Mouse (Mus musculus): Measurements from ENCODE around the gene Phlpp1. TPM values are rescaled to one million over a fixed set of nuclear protein-coding genes. Genes with fewer than 3 reads are reported as not detected.
"Not testable (repeated sequence)": the region's sequence is repeated elsewhere in the genome, so short reads cannot be mapped to it uniquely, and the experiment has no call there.

The Phlpp1 gene
- polyA plus RNA-seq, 1 experiment: 7.6 TPM

DNA sequence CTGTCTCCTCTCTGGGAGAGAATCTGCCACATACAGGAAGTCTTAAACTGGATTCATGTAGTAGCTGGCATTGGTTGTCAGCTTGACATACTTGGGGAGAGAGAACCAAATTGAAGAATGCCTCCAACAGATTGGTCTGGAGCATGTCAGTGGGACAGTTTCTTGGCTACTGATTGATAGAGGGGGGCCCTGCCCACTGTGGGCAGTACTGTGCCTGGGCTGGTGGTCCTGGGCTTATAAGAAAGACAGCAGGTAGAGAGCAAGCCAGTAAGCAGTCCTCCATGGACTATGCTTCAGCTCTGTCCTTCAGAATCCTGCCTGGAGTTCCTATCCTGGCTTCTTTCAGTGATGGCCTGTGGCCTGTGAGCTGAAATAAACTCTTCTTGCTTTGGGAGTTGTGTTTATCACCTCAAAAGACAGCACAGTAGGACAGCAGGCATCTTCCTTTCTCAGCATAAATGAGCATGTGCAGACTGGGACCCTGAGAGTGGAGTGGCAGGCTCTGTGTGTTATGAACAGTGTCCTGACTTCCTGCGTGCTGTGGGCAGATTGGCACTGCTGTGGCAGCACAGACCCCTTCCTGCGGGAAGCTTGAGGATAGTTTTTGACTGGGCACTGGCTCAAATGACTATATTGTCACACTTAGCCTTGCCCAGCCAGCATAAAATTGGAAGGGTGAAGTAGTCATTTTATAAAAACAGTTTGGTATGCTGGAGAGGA is 108.0 kb downstream of the Phlpp1 start:
- Histone ChIP-seq H3K4me3 (ENCODE audit: insufficient read depth, low read length) (no peak overlapping the region), H3K27ac (ENCODE audit: insufficient read depth, low read depth, low read length) (no peak overlapping the region), H3K4me1 (ENCODE audit: control insufficient read depth, insufficient read depth, low read length) (peaks cover 9% of the 10 kb centered on the region)
- TF ChIP-seq POLR2A (IDR thresholded peaks at IDR 0.05; ENCODE audit: borderline replicate concordance, low read depth, low read length) (no peak), CTCF (IDR thresholded peaks at IDR 0.05; ENCODE audit: low read depth, low read length) (no peak)

GRCm38 (mm10) chr1:106280171-106280913 is 108.8 kb downstream of the Phlpp1 start:
- Histone ChIP-seq H3K4me1 (ENCODE audit: control insufficient read depth, insufficient read depth, low read length) (peaks cover 9% of the 10 kb centered on the region), H3K27ac (ENCODE audit: insufficient read depth, low read depth, low read length) (no peak overlapping the region)
- TF ChIP-seq CTCF (IDR thresholded peaks at IDR 0.05; ENCODE audit: low read depth, low read length) (no peak), POLR2A (IDR thresholded peaks at IDR 0.05; ENCODE audit: borderline replicate concordance, low read depth, low read length) (no peak)

GRCm38 (mm10) chr1:106286815-106287214 is 115.3 kb downstream of the Phlpp1 start:
- no peak overlapping the region for H3K27ac ChIP-seq (ENCODE audit: insufficient read depth, low read depth, low read length)
- H3K4me1 ChIP-seq (ENCODE audit: control insufficient read depth, insufficient read depth, low read length): no peaks in the 10 kb centered on the region
- TF ChIP-seq POLR2A (IDR thresholded peaks at IDR 0.05; ENCODE audit: borderline replicate concordance, low read depth, low read length) (no peak), CTCF (IDR thresholded peaks at IDR 0.05; ENCODE audit: low read depth, low read length) (no peak)

More at GRCm38 (mm10) chr1:106280171-106280913, 108.8 kb downstream of the Phlpp1 start:
- no peak overlapping the region for H3K4me3 ChIP-seq (ENCODE audit: insufficient read depth, low read length)

GRCm38 (mm10) chr1:106289065-106289464 is 117.5 kb downstream of the Phlpp1 start:
- H3K4me1 ChIP-seq (ENCODE audit: control insufficient read depth, insufficient read depth, low read length): no peaks in the 10 kb centered on the region
- TF ChIP-seq POLR2A (IDR thresholded peaks at IDR 0.05; ENCODE audit: borderline replicate concordance, low read depth, low read length): no peak
- TF ChIP-seq CTCF (IDR thresholded peaks at IDR 0.05; ENCODE audit: low read depth, low read length): no peak
- H3K27ac ChIP-seq (ENCODE audit: insufficient read depth, low read depth, low read length): no peak overlapping the region
- no peak overlapping the region for H3K4me3 ChIP-seq (ENCODE audit: insufficient read depth, low read length)

More at GRCm38 (mm10) chr1:106286815-106287214, 115.3 kb downstream of the Phlpp1 start:
- no peak overlapping the region for H3K4me3 ChIP-seq (ENCODE audit: insufficient read depth, low read length)

DNA sequence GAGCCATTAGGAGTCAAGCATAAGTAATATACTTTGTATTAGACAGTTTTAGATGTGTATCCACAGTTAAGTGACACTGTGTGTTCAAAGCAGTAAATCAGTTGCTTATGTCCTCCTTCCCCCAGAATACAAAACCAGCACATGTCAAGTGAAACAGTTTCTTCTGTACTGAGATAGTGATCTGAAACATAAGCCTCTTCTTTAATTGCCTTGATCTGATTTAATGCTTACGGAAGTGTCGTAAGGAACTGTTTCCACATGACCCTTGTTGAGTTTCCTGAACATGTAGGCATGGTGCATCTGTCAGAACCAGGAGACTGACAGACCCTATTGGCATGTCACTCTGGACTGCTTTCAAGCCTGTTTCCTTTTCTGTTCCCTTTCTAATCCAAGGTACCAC is 118.0 kb downstream of the Phlpp1 start:
- Histone ChIP-seq H3K4me3 (ENCODE audit: insufficient read depth, low read length) (no peak overlapping the region), H3K27ac (ENCODE audit: insufficient read depth, low read depth, low read length) (no peak overlapping the region), H3K4me1 (ENCODE audit: control insufficient read depth, insufficient read depth, low read length) (no peaks in the 10 kb centered on the region)
- TF ChIP-seq CTCF (IDR thresholded peaks at IDR 0.05; ENCODE audit: low read depth, low read length): no peak
- TF ChIP-seq POLR2A (IDR thresholded peaks at IDR 0.05; ENCODE audit: borderline replicate concordance, low read depth, low read length): no peak

DNA sequence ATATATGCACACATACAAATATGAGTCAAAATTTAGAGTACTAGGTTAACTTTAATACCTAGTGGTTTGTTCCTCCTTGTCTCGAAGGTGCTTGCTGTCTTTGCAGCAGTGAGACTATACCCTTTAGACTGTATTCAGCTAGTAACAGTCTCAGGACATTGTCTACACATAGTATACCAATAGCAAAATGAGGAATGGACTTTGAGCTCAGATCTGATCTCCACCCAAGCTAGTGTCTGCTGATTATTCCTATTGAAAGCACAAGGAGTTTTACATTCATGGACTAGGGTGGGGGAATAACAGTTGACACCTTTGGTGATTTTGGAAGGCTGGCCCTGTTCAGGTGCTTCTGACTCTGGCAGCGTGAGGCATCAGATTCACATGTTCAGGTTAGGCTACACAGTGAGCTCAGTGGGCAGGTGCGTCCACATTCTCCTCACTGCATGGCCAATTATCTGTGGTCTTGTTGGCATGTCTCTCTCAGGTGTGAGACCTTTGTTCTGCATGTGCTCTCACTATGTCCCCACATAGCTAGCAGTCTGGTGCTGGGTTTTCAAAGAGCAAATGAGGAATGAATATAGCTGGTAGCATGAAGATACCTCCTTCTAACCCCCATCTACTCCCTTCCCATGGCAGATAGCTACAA is 138.0 kb downstream of the Phlpp1 start:
- H3K4me3 ChIP-seq (ENCODE audit: insufficient read depth, low read length): no peak overlapping the region
- no peak overlapping the region for H3K27ac ChIP-seq (ENCODE audit: insufficient read depth, low read depth, low read length)
- TF ChIP-seq CTCF (IDR thresholded peaks at IDR 0.05; ENCODE audit: low read depth, low read length) (no peak), POLR2A (IDR thresholded peaks at IDR 0.05; ENCODE audit: borderline replicate concordance, low read depth, low read length) (no peak)
- H3K4me1 ChIP-seq (ENCODE audit: control insufficient read depth, insufficient read depth, low read length): peaks cover 6% of the 10 kb centered on the region; the same call in 1 of the 2 replicates

DNA sequence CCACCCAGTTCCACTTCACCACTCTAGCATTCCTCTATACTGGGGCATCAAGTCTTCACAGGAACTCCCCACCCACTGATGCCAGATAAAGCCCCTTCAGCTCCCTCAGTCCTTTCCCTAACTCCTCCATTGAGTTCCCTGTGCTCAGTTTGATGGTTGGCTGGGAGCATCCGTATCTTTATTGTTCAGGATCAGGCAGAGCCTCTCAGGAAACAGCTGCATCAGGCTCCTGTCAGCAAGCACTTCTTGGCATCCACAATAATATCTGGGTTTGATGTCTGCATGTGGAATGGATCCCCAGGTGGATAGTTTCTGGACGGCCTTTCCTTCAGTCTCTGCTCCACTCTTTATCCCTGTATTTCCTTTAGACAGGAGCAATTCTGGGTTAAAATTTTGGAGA is 138.7 kb downstream of the Phlpp1 start:
- TF ChIP-seq CTCF (IDR thresholded peaks at IDR 0.05; ENCODE audit: low read depth, low read length) (no peak), POLR2A (IDR thresholded peaks at IDR 0.05; ENCODE audit: borderline replicate concordance, low read depth, low read length) (no peak)
- no peak overlapping the region for H3K27ac ChIP-seq (ENCODE audit: insufficient read depth, low read depth, low read length)
- H3K4me3 ChIP-seq (ENCODE audit: insufficient read depth, low read length): no peak overlapping the region
- peaks cover 6% of the 10 kb centered on the region; the same call in 1 of the 2 replicates for H3K4me1 ChIP-seq (ENCODE audit: control insufficient read depth, insufficient read depth, low read length)

DNA sequence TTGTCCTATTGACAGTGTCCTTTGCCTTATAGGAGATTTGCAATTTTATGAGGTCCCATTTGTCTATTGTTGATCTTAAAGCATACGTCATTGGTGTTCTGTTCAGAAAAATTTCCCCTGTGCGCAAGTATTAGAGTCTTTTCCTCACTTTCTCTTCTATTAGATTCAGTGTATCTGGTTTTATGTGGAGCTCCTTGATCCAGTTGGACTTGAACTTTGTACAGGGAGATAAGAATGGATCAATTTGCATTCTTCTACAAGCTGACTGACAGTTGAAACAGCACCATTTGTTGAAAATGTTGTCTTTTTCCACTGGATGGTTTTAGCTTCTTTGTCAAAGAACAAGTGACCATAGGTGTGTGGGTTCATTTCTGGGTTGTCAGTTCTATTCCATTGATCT is 140.3 kb downstream of the Phlpp1 start:
- not testable (repeated sequence) for H3K27ac ChIP-seq (ENCODE audit: insufficient read depth, low read depth, low read length)
- peaks cover 12% of the 10 kb centered on the region for H3K4me1 ChIP-seq (ENCODE audit: control insufficient read depth, insufficient read depth, low read length)

GRCm38 (mm10) chr1:106314476-106314875 is 142.9 kb downstream of the Phlpp1 start:
- peaks cover 18% of the 10 kb centered on the region for H3K4me1 ChIP-seq (ENCODE audit: control insufficient read depth, insufficient read depth, low read length)
- no peak for TF ChIP-seq CTCF (IDR thresholded peaks at IDR 0.05; ENCODE audit: low read depth, low read length)
- TF ChIP-seq POLR2A (IDR thresholded peaks at IDR 0.05; ENCODE audit: borderline replicate concordance, low read depth, low read length): no peak
- no peak overlapping the region for H3K4me3 ChIP-seq (ENCODE audit: insufficient read depth, low read length)
- no peak overlapping the region for H3K27ac ChIP-seq (ENCODE audit: insufficient read depth, low read depth, low read length)

More for the DNA sequence above, 140.3 kb downstream of the Phlpp1 start:
- H3K4me3 ChIP-seq (ENCODE audit: insufficient read depth, low read length): not testable (repeated sequence)

All from bone marrow macrophage, adult 2 months (primary cell).